Mouse (Mus musculus) thymus, adult 2 months (tissue): ENCODE measurements around the gene Tmed2.

Experiments
- CTCF ChIP-seq: fragments of 200-500 bp; IDR thresholded peaks from 2 replicates; pipeline ENCODE4 v1.5.1; 2012; ENCODE audit warnings: mild to moderate bottlenecking, control low read depth, low read length, moderate library complexity, borderline replicate concordance; ENCODE audit not compliant: control insufficient read depth, poor library complexity, insufficient read depth; ENCODE audit errors: extremely low read depth
- POLR2A ChIP-seq: fragments of 200-500 bp; IDR thresholded peaks from 2 replicates; pipeline ENCODE4 v1.6.1; 2012; ENCODE audit warnings: mild to moderate bottlenecking, low read length, control low read depth, moderate library complexity; ENCODE audit not compliant: control insufficient read depth, poor library complexity, insufficient read depth; ENCODE audit errors: extremely low read depth

DNA sequence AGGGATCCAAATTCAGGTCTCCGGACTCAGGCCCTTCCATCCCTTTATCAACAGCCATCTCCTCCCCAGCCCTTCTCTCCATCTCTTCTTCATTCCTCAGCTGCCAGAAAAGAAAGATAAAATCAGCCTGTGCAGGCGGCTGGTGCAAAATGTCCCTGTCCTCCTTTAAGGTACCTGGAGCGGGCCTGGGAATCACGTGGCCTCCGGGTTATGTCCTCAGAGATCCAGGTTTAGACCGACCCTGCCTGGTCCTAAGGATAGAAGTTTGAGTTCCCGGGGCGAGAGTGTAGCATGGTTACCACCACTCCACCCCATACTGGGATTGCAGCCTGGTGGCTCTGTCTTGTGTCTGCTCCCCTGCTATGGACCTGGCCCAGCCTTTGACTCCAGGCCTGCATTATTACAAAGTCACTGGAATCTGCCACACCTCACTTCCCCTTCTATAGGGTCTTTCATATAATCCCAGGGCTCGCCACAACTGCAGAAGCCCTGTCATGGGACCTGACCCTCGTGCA lies 29.9 kb upstream of the Tmed2 start:
- no peak for TF ChIP-seq CTCF
- TF ChIP-seq POLR2A = no peak
